Mouse (Mus musculus): Measurements from ENCODE around the gene Arhgap23. TPM values are rescaled to one million over a fixed set of nuclear protein-coding genes. Genes with fewer than 3 reads are reported as not detected.

The Arhgap23 gene
- polyA plus RNA-seq, 1 experiment = 12.1 TPM

DNA sequence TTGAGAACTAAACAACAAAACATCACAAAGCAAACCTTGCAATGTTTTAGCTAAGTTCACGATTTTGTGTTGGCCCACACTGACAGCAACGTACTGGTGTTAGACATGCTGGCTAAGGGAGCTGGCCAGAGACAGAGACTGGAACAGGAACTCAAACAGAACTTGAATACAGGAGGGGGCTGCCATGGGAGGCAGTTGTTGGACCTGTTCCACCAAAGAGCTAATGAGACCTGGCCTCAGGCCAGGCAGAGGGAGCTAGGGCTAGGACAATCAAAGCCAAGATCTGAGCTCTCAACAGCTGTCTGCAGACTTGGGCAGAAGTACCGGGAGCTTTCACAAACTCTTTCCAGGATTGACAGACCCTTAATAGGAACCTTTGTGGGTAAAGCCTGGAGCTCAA lies 125.3 kb downstream of the Arhgap23 start:
- Histone ChIP-seq H3K4me3 (ENCODE audit: low read depth, low read length) (no peak overlapping the region), H3K27me3 (ENCODE audit: control insufficient read depth, insufficient read depth, low read length) (peaks cover 32% of the 10 kb centered on the region), H3K4me1 (ENCODE audit: control insufficient read depth, insufficient read depth, insufficient read length, low read length) (peaks cover 4% of the 10 kb centered on the region; the same call in 1 of the 2 replicates), H3K36me3 (ENCODE audit: control insufficient read depth, insufficient read depth, low read length) (no peaks in the 10 kb centered on the region), H3K27ac (ENCODE audit: insufficient read depth, low read depth, low read length) (no peak overlapping the region)
- TF ChIP-seq CTCF (IDR thresholded peaks at IDR 0.05; ENCODE audit: extremely low read depth, insufficient read length, insufficient replicate concordance, low read depth, low read length) (no peak), POLR2A (IDR thresholded peaks at IDR 0.05; ENCODE audit: low read depth, low read length) (no peak)
- WGBS = 29% methylated on average over 3 of the region's 3 CpGs

DNA sequence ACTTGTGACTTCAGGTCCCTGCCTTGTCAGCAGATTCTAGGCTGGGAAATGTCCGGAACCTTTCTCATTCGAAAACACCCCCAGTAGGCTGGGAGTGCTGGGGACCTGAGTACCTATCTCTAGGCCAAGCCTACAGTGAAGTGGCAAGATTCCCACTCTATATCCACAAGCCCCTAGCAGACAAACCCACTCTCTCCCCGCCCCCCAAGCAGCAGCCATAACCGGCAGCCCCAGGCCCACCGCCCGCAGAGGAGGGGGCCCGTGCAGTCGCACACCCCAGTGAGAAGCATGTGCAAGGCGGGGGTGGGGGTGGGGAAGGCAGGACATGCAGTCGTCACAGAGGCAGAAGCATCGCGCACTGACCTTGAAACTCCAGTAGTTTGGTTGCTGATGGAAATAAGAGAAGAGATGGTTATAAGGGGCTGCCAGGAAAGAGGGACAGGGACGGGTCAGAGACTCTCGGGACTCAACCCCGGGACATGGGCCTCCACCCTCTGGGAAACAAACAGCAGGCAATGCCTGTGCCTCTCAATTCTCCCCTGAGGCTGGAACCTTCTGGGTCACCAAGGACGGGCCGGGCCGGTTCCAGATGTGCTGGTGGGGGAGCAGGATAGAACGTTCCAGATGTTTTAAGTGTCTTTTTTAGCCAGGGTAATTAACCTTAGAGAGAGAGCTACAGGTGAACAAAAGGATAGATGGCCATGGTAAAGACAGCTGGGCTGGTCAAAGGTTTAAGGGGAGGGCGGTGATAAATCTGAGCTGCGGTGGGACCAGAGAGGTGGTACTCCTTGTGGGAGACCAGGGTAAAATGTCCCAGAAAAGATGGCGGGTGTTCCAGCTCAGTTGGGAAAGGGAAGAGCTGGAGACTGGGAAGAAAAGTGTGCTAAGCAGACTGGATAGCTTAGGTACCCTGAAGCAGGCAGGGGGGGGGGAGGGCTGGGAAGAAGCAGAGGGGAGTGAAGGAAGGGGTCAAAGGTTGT lies 127.1 kb downstream of the Arhgap23 start:
- peaks cover 2% of the 10 kb centered on the region; the same call in 1 of the 2 replicates for H3K4me1 ChIP-seq (ENCODE audit: control insufficient read depth, insufficient read depth, insufficient read length, low read length)
- H3K36me3 ChIP-seq (ENCODE audit: control insufficient read depth, insufficient read depth, low read length) = no peaks in the 10 kb centered on the region
- WGBS = 83% methylated on average over 22 of the region's 22 CpGs
- H3K4me3 ChIP-seq (ENCODE audit: low read depth, low read length) = no peak overlapping the region
- no peak overlapping the region for H3K27ac ChIP-seq (ENCODE audit: insufficient read depth, low read depth, low read length)
- TF ChIP-seq POLR2A (IDR thresholded peaks at IDR 0.05; ENCODE audit: low read depth, low read length) (no peak), CTCF (IDR thresholded peaks at IDR 0.05; ENCODE audit: extremely low read depth, insufficient read length, insufficient replicate concordance, low read depth, low read length) (no peak)
- H3K27me3 ChIP-seq (ENCODE audit: control insufficient read depth, insufficient read depth, low read length) = peaks cover 30% of the 10 kb centered on the region

DNA sequence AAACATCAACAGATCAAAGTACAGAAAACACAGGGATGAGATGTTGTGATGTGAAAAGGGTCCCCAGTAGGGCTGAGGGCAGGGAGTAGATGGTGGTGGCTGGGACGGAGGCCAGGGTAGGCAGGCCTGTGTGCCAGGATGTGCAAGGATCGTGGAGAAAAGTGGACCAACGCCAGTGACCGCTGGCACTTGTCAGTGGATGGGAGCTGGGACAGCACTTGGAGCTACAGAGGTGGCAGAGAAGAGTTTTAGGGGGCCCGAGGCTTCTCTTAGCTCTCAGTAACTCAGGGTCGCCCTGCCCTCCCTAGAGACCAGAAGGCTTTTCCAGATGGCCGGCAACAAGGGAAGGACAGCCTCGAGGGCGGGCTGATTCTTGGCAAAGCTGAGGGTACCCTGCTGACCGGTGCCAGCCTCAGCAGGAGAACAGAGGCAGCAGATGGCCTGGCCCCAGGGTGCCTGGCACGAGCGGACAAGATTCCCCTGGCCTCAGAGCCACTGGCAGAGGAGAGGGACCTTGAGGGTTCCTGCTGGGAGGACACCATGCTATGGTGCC lies 127.9 kb downstream of the Arhgap23 start:
- Histone ChIP-seq H3K36me3 (ENCODE audit: control insufficient read depth, insufficient read depth, low read length) (no peaks in the 10 kb centered on the region), H3K4me1 (ENCODE audit: control insufficient read depth, insufficient read depth, insufficient read length, low read length) (peaks cover 2% of the 10 kb centered on the region; the same call in 1 of the 2 replicates), H3K27me3 (ENCODE audit: control insufficient read depth, insufficient read depth, low read length) (peaks cover 31% of the 10 kb centered on the region), H3K27ac (ENCODE audit: insufficient read depth, low read depth, low read length) (no peak overlapping the region), H3K4me3 (ENCODE audit: low read depth, low read length) (no peak overlapping the region)
- TF ChIP-seq POLR2A (IDR thresholded peaks at IDR 0.05; ENCODE audit: low read depth, low read length) (no peak), CTCF (IDR thresholded peaks at IDR 0.05; ENCODE audit: extremely low read depth, insufficient read length, insufficient replicate concordance, low read depth, low read length) (no peak)
- WGBS = 76% methylated on average over 12 of the region's 12 CpGs

DNA sequence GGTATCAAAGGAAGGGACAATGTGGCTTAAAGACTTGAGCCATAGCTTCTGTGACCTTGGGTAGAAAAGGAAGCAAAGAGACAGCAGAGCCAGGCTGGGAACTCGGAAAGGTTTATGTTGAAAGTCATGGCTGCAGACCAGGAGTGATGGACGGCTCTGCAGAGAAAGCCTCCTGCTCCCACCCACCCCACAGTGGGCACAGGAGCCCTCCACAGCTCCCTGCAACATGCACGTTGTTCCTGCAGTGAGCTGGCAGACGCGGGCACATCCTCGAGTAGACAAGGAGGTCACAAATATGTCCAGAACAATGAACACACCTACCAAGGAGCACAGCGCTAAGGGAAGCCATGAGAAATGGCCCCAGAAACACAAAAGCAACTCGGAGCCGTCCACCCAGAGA lies 128.6 kb downstream of the Arhgap23 start:
- peaks cover 37% of the 10 kb centered on the region for H3K27me3 ChIP-seq (ENCODE audit: control insufficient read depth, insufficient read depth, low read length)
- WGBS = 82% methylated on average over 9 of the region's 9 CpGs
- no peak overlapping the region for H3K27ac ChIP-seq (ENCODE audit: insufficient read depth, low read depth, low read length)
- peaks cover 2% of the 10 kb centered on the region; the same call in 1 of the 2 replicates for H3K4me1 ChIP-seq (ENCODE audit: control insufficient read depth, insufficient read depth, insufficient read length, low read length)
- TF ChIP-seq CTCF (IDR thresholded peaks at IDR 0.05; ENCODE audit: extremely low read depth, insufficient read length, insufficient replicate concordance, low read depth, low read length) (no peak), POLR2A (IDR thresholded peaks at IDR 0.05; ENCODE audit: low read depth, low read length) (no peak)
- H3K36me3 ChIP-seq (ENCODE audit: control insufficient read depth, insufficient read depth, low read length) = no peaks in the 10 kb centered on the region
- no peak overlapping the region for H3K4me3 ChIP-seq (ENCODE audit: low read depth, low read length)

DNA sequence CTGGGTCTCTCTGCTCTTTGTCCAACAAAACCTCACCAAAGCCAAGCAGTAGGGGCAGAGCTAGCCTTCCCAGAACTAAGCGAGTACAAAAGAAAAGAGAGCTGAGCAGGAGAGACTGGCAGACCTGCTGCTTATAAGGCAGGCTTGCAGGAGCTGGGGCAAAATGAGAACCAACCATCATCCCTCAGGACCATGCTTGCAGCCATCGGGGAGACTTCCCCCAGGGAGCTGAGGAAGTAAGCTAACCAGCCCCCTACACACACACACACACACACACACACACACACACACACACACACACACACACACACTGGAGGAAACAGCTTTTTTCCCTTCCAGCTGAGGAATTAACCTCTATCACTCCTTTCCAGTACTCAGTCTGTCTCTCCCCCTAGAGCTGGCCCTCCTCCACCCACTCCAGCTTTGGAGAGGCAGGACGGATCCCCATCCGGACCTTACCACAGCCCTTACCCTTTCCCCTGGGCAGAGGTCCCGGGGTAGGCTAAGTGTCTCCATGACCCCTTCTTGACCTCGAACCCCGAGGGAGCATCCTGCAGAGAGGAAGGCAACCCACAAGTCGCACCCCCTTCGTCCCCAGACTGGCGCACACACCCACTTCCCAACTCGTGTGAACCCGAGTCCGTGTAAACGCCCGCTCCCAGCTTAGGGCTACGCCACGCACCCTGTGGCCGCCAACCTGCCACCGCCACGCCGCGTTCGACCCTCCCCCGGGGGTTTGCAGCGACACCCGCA lies 130.7 kb downstream of the Arhgap23 start:
- H3K27ac ChIP-seq (ENCODE audit: insufficient read depth, low read depth, low read length) = no peak overlapping the region
- peaks cover 2% of the 10 kb centered on the region; the same call in 1 of the 2 replicates for H3K4me1 ChIP-seq (ENCODE audit: control insufficient read depth, insufficient read depth, insufficient read length, low read length)
- no peaks in the 10 kb centered on the region for H3K36me3 ChIP-seq (ENCODE audit: control insufficient read depth, insufficient read depth, low read length)
- H3K4me3 ChIP-seq (ENCODE audit: low read depth, low read length) = peak overlapping the region; percentile 46; the same call in 1 of the 2 replicates
- 12% methylated on average over 26 of the region's 26 CpGs for WGBS
- TF ChIP-seq CTCF (IDR thresholded peaks at IDR 0.05; ENCODE audit: extremely low read depth, insufficient read length, insufficient replicate concordance, low read depth, low read length) = no peak
- no peak for TF ChIP-seq POLR2A (IDR thresholded peaks at IDR 0.05; ENCODE audit: low read depth, low read length)
- H3K27me3 ChIP-seq (ENCODE audit: control insufficient read depth, insufficient read depth, low read length) = peaks cover 52% of the 10 kb centered on the region

DNA sequence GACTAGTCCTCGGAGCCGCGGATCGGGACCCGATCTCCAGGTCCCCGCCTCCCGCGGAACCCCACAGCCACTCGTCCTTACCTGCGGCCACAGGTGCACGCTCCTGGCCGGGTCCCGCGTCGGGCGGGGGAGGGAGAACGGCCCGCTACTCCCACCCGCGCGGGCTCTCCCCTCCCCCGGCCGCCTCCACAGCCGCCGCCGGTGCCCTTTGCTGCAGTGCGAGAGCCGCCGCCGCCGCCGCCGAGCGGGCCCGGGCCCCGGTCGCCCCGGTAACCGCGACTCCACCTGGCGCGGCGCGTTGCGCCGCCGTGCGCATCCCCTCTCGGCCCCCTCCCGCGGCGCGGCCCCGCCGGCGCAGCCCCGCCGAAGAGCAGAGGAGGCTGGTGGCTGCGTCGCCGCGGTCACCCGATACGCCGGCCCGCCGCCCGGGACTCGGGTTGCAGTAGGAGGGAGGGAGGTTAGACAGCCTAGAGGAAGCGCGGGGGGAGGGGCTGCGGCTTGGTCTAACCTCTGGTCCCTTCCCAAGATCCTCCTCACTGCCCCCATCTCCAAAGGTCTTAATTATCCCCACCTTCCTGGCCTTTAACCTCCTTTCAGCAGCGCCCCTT lies 131.6 kb downstream of the Arhgap23 start:
- peaks cover 2% of the 10 kb centered on the region; the same call in 1 of the 2 replicates for H3K4me1 ChIP-seq (ENCODE audit: control insufficient read depth, insufficient read depth, insufficient read length, low read length)
- under 1% methylated on average over 71 of the region's 73 CpGs for WGBS
- no peak overlapping the region for H3K27ac ChIP-seq (ENCODE audit: insufficient read depth, low read depth, low read length)
- peak overlapping the region; percentile 46 for H3K4me3 ChIP-seq (ENCODE audit: low read depth, low read length)
- TF ChIP-seq CTCF (IDR thresholded peaks at IDR 0.05; ENCODE audit: extremely low read depth, insufficient read length, insufficient replicate concordance, low read depth, low read length) (no peak), POLR2A (IDR thresholded peaks at IDR 0.05; ENCODE audit: low read depth, low read length) (no peak)
- H3K27me3 ChIP-seq (ENCODE audit: control insufficient read depth, insufficient read depth, low read length) = peaks cover 62% of the 10 kb centered on the region
- H3K36me3 ChIP-seq (ENCODE audit: control insufficient read depth, insufficient read depth, low read length) = no peaks in the 10 kb centered on the region
